Mouse (Mus musculus): Measurements from ENCODE around the gene Smchd1. TPM values are rescaled to one million over a fixed set of nuclear protein-coding genes. Genes with fewer than 3 reads are reported as not detected.

The Smchd1 gene
- polyA plus RNA-seq, 1 experiment, result 113 TPM

DNA sequence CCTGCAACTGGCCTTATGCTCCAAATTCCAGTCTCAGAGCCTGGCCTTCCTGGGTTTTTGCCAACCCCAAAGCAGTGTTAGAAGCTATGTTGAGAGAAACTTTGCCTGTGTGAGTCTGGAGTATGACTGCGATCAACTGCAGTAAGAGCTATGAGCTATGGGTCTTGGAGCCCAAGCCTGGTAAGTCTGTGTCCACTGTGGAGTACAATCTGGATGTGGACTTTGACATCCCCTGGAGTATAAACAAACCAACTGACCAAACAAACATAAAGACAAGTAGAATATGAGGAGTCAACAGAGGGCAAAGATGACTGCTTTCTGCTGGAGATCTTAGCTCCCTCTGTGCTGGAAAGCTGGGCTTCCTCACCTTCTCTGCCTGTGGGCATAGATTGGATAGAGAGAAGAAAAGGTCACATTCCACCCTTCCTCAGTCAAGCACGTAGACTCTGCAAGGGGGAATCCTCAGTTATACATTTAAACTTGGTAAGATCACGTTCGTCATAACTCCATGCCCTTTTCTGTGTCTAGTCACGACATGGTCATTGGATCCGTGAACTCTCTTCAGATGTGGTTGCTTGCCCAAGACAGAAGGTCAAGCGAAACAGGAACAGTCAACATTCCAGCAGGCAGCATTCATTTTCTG lies 8.4 kb upstream of the Smchd1 start:
- TF ChIP-seq CTCF (IDR thresholded peaks at IDR 0.05; ENCODE audit: low read depth, low read length), result no peak
- no peak overlapping the region for H3K27ac ChIP-seq (ENCODE audit: insufficient read depth, low read length)
- no peak overlapping the region for H3K9ac ChIP-seq (ENCODE audit: low read depth, poor library complexity, severe bottlenecking)
- no peaks in the 10 kb centered on the region for H3K27me3 ChIP-seq (ENCODE audit: control insufficient read depth, insufficient read depth, low read length, poor library complexity, severe bottlenecking)
- no peaks in the 10 kb centered on the region for H3K36me3 ChIP-seq (ENCODE audit: control insufficient read depth, insufficient read depth, low read length, poor library complexity, severe bottlenecking)
- H3K4me3 ChIP-seq (ENCODE audit: low read depth, low read length), result no peak overlapping the region
- no peaks in the 10 kb centered on the region for H3K4me1 ChIP-seq (ENCODE audit: control insufficient read depth, insufficient read depth, low read length)
- H3K9me3 ChIP-seq (replicated peaks; ENCODE audit: control insufficient read depth, insufficient read depth, low read length, poor library complexity, severe bottlenecking), result no peaks in the 10 kb centered on the region

DNA sequence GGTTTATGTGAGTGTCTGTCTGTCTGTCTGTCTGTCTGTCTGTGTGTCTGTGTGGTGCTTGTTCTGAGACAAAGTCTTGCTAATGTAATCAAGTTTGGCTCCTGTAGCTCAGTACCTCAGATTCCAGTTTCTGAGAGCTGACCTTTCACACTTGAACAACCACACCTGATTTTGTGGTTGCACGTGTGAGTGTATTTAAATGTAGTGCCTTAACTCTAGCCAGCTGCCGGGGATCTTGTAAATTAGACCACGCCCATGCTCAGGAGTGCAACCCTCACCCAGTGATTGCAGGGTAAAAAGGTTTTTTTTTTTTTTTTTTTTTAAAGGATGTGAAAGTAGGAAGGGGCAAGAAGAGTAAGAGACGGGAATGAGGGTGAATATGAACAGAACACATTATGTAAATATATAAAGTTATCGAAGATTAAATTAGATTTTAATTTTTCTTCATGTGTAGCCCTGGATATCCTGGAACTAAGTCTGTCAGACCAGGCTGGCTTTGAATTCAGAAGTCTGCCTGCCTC lies 4.3 kb upstream of the Smchd1 start:
- TF ChIP-seq EP300 (IDR thresholded peaks at IDR 0.05; ENCODE audit: insufficient read depth, low read depth, low read length) (no peak), POLR2A (IDR thresholded peaks at IDR 0.05; ENCODE audit: insufficient read depth, low read length) (no peak), CTCF (IDR thresholded peaks at IDR 0.05; ENCODE audit: low read depth, low read length) (no peak)
- Histone ChIP-seq H3K36me3 (ENCODE audit: control insufficient read depth, insufficient read depth, low read length, poor library complexity, severe bottlenecking) (no peaks in the 10 kb centered on the region), H3K9me3 (replicated peaks; ENCODE audit: control insufficient read depth, insufficient read depth, low read length, poor library complexity, severe bottlenecking) (no peaks in the 10 kb centered on the region), H3K27me3 (ENCODE audit: control insufficient read depth, insufficient read depth, low read length, poor library complexity, severe bottlenecking) (no peaks in the 10 kb centered on the region), H3K9ac (ENCODE audit: low read depth, poor library complexity, severe bottlenecking) (no peak overlapping the region), H3K4me1 (ENCODE audit: control insufficient read depth, insufficient read depth, low read length) (no peaks in the 10 kb centered on the region), H3K27ac (ENCODE audit: insufficient read depth, low read length) (peak overlapping the region; percentile 80), H3K4me3 (ENCODE audit: low read depth, low read length) (no peak overlapping the region)

DNA sequence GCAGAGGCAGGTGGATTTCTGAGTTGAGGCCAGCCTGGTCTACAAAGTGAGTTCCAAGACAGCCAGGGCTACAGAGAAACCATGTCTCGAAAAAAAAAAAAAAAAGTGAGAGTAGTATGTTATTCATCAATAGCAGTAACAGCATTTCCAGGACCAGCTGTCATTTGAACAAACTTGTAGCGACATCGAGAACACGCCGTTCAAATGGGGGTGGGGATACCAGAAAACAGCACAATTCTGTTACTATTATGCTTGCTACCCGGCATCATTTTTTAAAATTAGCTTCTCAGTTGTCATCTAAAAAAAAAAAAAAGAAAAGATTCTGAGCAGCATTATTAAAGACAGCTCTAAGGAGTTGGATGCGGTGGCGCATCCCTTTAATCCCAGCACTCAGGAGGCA lies 2.3 kb upstream of the Smchd1 start:
- no peak for TF ChIP-seq EP300 (IDR thresholded peaks at IDR 0.05; ENCODE audit: insufficient read depth, low read depth, low read length)
- no peak for TF ChIP-seq POLR2A (IDR thresholded peaks at IDR 0.05; ENCODE audit: insufficient read depth, low read length)
- TF ChIP-seq CTCF (IDR thresholded peaks at IDR 0.05; ENCODE audit: low read depth, low read length), result no peak
- H3K9me3 ChIP-seq (replicated peaks; ENCODE audit: control insufficient read depth, insufficient read depth, low read length, poor library complexity, severe bottlenecking), result no peaks in the 10 kb centered on the region
- no peak overlapping the region for H3K4me3 ChIP-seq (ENCODE audit: low read depth, low read length)
- no peaks in the 10 kb centered on the region for H3K36me3 ChIP-seq (ENCODE audit: control insufficient read depth, insufficient read depth, low read length, poor library complexity, severe bottlenecking)
- no peaks in the 10 kb centered on the region for H3K27me3 ChIP-seq (ENCODE audit: control insufficient read depth, insufficient read depth, low read length, poor library complexity, severe bottlenecking)
- H3K4me1 ChIP-seq (ENCODE audit: control insufficient read depth, insufficient read depth, low read length), result no peaks in the 10 kb centered on the region
- no peak overlapping the region for H3K27ac ChIP-seq (ENCODE audit: insufficient read depth, low read length)
- H3K9ac ChIP-seq (ENCODE audit: low read depth, poor library complexity, severe bottlenecking), result no peak overlapping the region

DNA sequence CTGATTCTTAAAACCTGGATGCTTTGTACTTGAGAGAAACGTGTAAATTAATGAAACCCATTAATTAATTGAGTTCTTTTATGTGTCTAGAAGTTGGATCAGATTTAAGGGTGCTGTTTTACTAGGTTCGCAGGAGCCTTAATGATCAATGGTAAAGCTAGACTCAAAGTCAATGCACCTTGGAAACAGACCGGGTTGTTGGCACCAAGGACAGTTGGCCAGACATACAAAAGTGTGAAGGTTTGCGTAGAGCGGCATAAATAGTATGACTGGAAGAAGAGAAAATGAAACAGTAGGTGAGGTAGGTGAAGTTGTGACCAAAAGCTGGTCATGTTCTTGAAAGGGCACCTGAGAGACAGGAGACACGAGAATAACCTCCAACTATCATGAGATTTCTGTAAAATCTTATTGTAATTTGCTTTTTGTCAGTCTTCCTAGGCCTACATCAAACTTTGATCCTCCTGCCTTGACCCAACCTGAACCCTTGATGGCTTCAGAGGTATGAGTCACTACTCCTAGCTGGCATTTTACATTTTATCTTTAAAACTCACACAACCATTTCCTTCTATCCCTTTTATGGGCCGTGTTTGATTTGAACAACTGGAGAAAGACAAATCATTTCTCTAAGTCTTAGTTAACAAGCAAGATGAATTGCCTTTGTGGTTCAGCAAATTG lies 1.3 kb upstream of the Smchd1 start:
- no peak for TF ChIP-seq EP300 (IDR thresholded peaks at IDR 0.05; ENCODE audit: insufficient read depth, low read depth, low read length)
- TF ChIP-seq POLR2A (IDR thresholded peaks at IDR 0.05; ENCODE audit: insufficient read depth, low read length), result no peak
- TF ChIP-seq CTCF (IDR thresholded peaks at IDR 0.05; ENCODE audit: low read depth, low read length), result no peak
- Histone ChIP-seq H3K27ac (ENCODE audit: insufficient read depth, low read length) (no peak overlapping the region), H3K9ac (ENCODE audit: low read depth, poor library complexity, severe bottlenecking) (peak overlapping the region; percentile 89; the same call in 1 of the 2 replicates), H3K27me3 (ENCODE audit: control insufficient read depth, insufficient read depth, low read length, poor library complexity, severe bottlenecking) (no peaks in the 10 kb centered on the region), H3K4me1 (ENCODE audit: control insufficient read depth, insufficient read depth, low read length) (no peaks in the 10 kb centered on the region), H3K4me3 (ENCODE audit: low read depth, low read length) (no peak overlapping the region), H3K36me3 (ENCODE audit: control insufficient read depth, insufficient read depth, low read length, poor library complexity, severe bottlenecking) (no peaks in the 10 kb centered on the region), H3K9me3 (replicated peaks; ENCODE audit: control insufficient read depth, insufficient read depth, low read length, poor library complexity, severe bottlenecking) (no peaks in the 10 kb centered on the region)

DNA sequence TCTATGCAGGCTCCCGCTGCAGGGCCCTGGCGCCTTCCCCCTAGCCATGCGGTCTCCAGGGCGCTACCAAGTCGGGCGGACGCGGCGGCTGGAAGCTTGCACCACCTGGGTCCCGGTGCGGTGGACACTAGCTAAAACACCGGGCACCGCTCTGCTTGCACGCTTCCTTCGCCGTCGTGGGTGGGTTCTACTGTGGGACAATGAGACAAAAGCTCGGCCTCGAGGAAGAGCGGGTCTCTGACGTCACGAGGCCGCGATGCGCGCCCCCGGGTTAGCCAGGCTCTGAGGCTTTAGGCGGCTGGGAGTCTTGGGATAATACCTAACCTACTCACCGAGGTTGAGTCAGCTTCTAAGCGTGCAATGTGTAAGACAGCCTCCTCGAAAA lies 554 bp upstream of the Smchd1 start:
- Histone ChIP-seq H3K27ac (ENCODE audit: insufficient read depth, low read length) (no peak overlapping the region), H3K4me3 (ENCODE audit: low read depth, low read length) (peak overlapping the region; percentile 82), H3K4me1 (ENCODE audit: control insufficient read depth, insufficient read depth, low read length) (no peaks in the 10 kb centered on the region), H3K9ac (ENCODE audit: low read depth, poor library complexity, severe bottlenecking) (peak overlapping the region; percentile 89), H3K36me3 (ENCODE audit: control insufficient read depth, insufficient read depth, low read length, poor library complexity, severe bottlenecking) (no peaks in the 10 kb centered on the region), H3K9me3 (replicated peaks; ENCODE audit: control insufficient read depth, insufficient read depth, low read length, poor library complexity, severe bottlenecking) (no peaks in the 10 kb centered on the region), H3K27me3 (ENCODE audit: control insufficient read depth, insufficient read depth, low read length, poor library complexity, severe bottlenecking) (no peaks in the 10 kb centered on the region)
- no peak for TF ChIP-seq CTCF (IDR thresholded peaks at IDR 0.05; ENCODE audit: low read depth, low read length)
- no peak for TF ChIP-seq EP300 (IDR thresholded peaks at IDR 0.05; ENCODE audit: insufficient read depth, low read depth, low read length)

DNA sequence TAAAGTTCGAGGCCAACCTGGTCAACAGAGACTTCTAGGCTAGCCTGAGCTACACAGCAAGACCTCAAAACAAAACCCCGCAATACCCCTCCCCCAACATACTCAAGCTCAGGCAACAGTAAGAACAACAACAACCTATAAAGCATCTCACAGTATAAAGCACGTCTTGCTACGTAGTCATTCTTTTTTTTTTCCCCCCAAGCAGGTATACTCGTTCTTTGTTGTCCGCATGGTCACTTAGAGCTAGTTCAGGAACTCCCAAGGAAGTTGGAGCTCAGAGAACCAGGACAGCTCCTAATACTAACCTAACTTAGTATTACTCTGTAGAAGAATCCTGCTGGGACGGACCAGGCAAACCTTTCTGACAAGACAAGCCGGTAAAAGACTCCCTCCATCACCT lies 1.0 kb downstream of the Smchd1 start:
- no peaks in the 10 kb centered on the region for H3K4me1 ChIP-seq (ENCODE audit: control insufficient read depth, insufficient read depth, low read length)
- peak overlapping the region; percentile 89 for H3K9ac ChIP-seq (ENCODE audit: low read depth, poor library complexity, severe bottlenecking)
- no peaks in the 10 kb centered on the region for H3K9me3 ChIP-seq (replicated peaks; ENCODE audit: control insufficient read depth, insufficient read depth, low read length, poor library complexity, severe bottlenecking)
- TF ChIP-seq EP300 (IDR thresholded peaks at IDR 0.05; ENCODE audit: insufficient read depth, low read depth, low read length) (no peak), POLR2A (IDR thresholded peaks at IDR 0.05; ENCODE audit: insufficient read depth, low read length) (no peak), CTCF (IDR thresholded peaks at IDR 0.05; ENCODE audit: low read depth, low read length) (no peak)
- H3K36me3 ChIP-seq (ENCODE audit: control insufficient read depth, insufficient read depth, low read length, poor library complexity, severe bottlenecking), result no peaks in the 10 kb centered on the region
- H3K27me3 ChIP-seq (ENCODE audit: control insufficient read depth, insufficient read depth, low read length, poor library complexity, severe bottlenecking), result no peaks in the 10 kb centered on the region
- no peak overlapping the region for H3K27ac ChIP-seq (ENCODE audit: insufficient read depth, low read length)
- peak overlapping the region; percentile 92 for H3K4me3 ChIP-seq (ENCODE audit: low read depth, low read length)
